Mouse (Mus musculus) forebrain, embryonic 11.5 days (tissue): ENCODE results near the gene Olfr491. TPM values are rescaled to one million over a fixed set of nuclear protein-coding genes. Genes with fewer than 3 reads are reported as not detected.

ENCODE experiments used
- ATAC-seq: fragments of 200-750 bp; cut with Nextera tagmentation; replicated peaks from 2 replicates; pipeline ENCODE4 v1.8.0; 2017; ENCODE audit warnings: moderate TSS enrichment; ENCODE audit not compliant: low FRiP score
- DNase-seq: peaks from one replicate; pipeline ENCODE4 v3.0.0-alpha.2; 2017; ENCODE audit warnings: low spot score
- H3K27ac ChIP-seq: fragments of 300-500 bp; sonication (generic); 2 replicates; pipeline ENCODE4 v1.5.1; 2014; ENCODE audit warnings: low read depth, low read length
- H3K27me3 ChIP-seq: fragments of 300-500 bp; sonication (generic); 2 replicates; pipeline ENCODE4 v1.6.1; 2014; ENCODE audit warnings: mild to moderate bottlenecking, low read length, mixed read lengths; ENCODE audit not compliant: control insufficient read depth, insufficient read depth
- H3K36me3 ChIP-seq: fragments of 300-500 bp; sonication (generic); 2 replicates; pipeline ENCODE4 v1.6.1; 2014; ENCODE audit warnings: mild to moderate bottlenecking, low read length, moderate library complexity, mixed read lengths; ENCODE audit not compliant: control insufficient read depth, insufficient read depth
- H3K4me1 ChIP-seq: fragments of 300-500 bp; sonication (generic); replicated peaks from 2 replicates; pipeline ENCODE4 v1.6.1; 2014; ENCODE audit warnings: low read length, mixed read lengths; ENCODE audit not compliant: control insufficient read depth, insufficient read depth
- H3K4me2 ChIP-seq: fragments of 300-500 bp; sonication (generic); 2 replicates; pipeline ENCODE4 v1.6.1; 2014; ENCODE audit warnings: low read depth, mild to moderate bottlenecking, low read length, moderate library complexity, mixed read lengths; ENCODE audit not compliant: severe bottlenecking
- H3K4me3 ChIP-seq: fragments of 300-500 bp; sonication (generic); 2 replicates; pipeline ENCODE4 v1.5.1; 2014; ENCODE audit warnings: low read depth, low read length
- H3K9ac ChIP-seq: fragments of 300-500 bp; sonication (generic); 2 replicates; pipeline ENCODE4 v1.6.1; 2014; ENCODE audit warnings: low read length
- H3K9me3 ChIP-seq: fragments of 300-500 bp; sonication (generic); 2 replicates; pipeline ENCODE4 v1.6.1; 2016; ENCODE audit warnings: low read length, mixed read lengths; ENCODE audit not compliant: control insufficient read depth
- WGBS: fragments of 180-500 bp; shearing (Covaris S2); extraction: QIAGEN DNeasy Blood & Tissue Kit; methylation state at CpG from one replicate; pipeline ENCODE4 v1.1.7; 2014; 5-methylcytosine and 5-hydroxymethylcytosine counted together
- polyA plus RNA-seq: library from polyadenylated mRNA; unstranded; fragments of >200 nt; fragmentation: Nextera tagmentation; extraction: Ambion mirVana; gene quantifications from 2 replicates; pipeline ENCODE4 v1.2.1, GENCODE M21; 2014

Olfr491 gene
- not detected in 2 replicates for polyA plus RNA-seq

DNA sequence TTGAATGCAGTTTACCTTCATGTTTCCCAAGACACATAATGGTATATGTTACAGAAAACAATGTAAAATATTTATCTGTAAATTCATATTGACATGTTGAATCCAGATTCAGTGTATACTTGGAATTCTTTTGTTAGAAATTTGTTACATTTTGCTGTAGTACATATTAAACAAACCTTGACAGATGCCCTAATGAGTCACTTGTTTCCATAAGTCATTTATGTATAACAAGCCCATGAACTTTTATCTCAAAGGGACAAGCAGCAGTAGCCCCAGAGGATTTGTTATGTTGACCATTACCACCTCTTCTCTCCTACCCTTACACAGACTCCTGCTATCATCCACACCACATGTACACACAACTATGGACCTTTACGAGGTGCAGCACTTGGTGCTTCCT, at the start of gene Olfr491:
Olfr491 (plus strand) TSS at position 301 of the 400 bp plus-strand sequence.
- ATAC-seq (no peak), DNase-seq (no peak)
- Histone ChIP-seq H3K36me3 (no peaks in the 10 kb centered on the region), H3K27ac (no peak within 1 kb of the TSS), H3K9me3 (no peaks in the 10 kb centered on the region), H3K9ac (no peak within 1 kb of the TSS), H3K4me2 (no peak within 1 kb of the TSS), H3K27me3 (no peaks in the 10 kb centered on the region), H3K4me3 (no peak within 1 kb of the TSS), H3K4me1 (no peaks in the 10 kb centered on the region)
- 68% methylated on average over 1 of the region's 1 CpGs for WGBS

DNA sequence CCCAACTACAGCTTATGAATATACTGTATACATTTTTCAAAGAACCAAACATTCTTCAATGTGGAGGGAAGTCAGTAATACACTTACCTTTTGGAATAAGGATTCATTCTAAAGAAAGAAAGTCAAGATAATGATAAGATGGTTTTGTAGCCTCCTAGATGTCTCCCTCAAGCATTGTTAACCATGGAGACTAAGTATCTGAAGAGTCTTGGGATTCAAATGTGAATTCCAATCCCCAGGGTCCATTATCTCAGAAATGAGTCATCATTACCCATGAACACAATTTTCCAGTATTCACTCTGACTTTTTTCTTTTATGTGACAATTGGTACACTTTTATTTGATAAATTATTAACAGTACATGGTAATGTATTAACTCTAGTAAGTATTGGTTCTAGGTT, 24.4 kb upstream of the Olfr491 start, which contains the start of gene Olfr490:
Olfr490 (minus strand) TSS at position 101 of the 400 bp plus-strand sequence.
- ATAC-seq (no peak), DNase-seq (no peak)
- H3K4me2 ChIP-seq = no peak within 1 kb of the TSS
- H3K4me3 ChIP-seq = no peak within 1 kb of the TSS
- H3K27me3 ChIP-seq = no peaks in the 10 kb centered on the region
- H3K27ac ChIP-seq = no peak within 1 kb of the TSS
- H3K4me1 ChIP-seq = no peaks in the 10 kb centered on the region
- H3K36me3 ChIP-seq = no peaks in the 10 kb centered on the region
- no peak within 1 kb of the TSS for H3K9ac ChIP-seq
- no peaks in the 10 kb centered on the region for H3K9me3 ChIP-seq

DNA sequence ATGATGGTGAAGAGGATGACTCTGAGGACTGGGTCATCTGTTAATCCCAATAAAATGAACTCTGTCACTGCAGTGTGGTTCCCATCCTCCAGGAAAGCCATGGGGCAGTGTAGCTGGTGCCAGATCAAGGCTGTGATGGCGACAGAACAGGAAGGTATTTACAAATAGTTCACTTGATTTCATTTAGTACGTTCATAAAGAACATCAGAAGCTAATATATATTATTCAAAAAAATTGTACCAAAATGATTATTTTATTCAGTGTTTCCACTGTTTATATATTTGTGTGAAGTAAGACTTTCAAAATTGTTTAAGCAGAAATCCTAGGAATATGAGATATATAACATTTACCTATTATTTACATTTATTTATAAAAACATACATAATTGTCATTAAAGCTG, 10.3 kb downstream of the Olfr491 start, which contains the start of gene Olfr492:
Olfr492 (minus strand) TSS at position 101 of the 400 bp plus-strand sequence.
- 79% methylated on average over 2 of the region's 2 CpGs for WGBS
- Histone ChIP-seq H3K27ac (no peak within 1 kb of the TSS), H3K9me3 (no peaks in the 10 kb centered on the region), H3K27me3 (no peaks in the 10 kb centered on the region), H3K36me3 (no peaks in the 10 kb centered on the region), H3K9ac (no peak within 1 kb of the TSS), H3K4me1 (no peaks in the 10 kb centered on the region), H3K4me2 (no peak within 1 kb of the TSS), H3K4me3 (no peak within 1 kb of the TSS)
- DNase-seq = no peak
- no peak for ATAC-seq

DNA sequence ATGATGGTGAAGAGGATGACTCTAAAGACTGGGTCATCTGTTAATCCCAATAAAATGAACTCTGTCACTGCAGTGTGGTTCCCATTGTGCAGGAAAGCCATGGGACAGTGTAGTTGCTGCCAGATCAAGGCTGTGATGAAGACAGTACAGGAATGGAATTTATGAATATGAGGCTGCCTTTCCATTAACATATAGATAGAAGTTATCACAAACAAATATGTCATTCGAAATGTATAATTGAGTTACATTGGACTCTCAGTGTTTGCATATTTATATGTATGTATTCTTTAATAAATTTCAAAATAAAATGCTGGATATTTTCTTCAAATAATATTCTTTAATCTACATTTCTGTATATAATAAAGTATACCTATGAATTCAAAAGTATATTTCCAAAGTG, 33.6 kb downstream of the Olfr491 start, which contains the start of gene Olfr493:
Olfr493 (minus strand) TSS at position 101 of the 400 bp plus-strand sequence.
- H3K9me3 ChIP-seq = no peaks in the 10 kb centered on the region
- H3K36me3 ChIP-seq = no peaks in the 10 kb centered on the region
- no peak for DNase-seq
- no peak within 1 kb of the TSS for H3K9ac ChIP-seq
- no peak within 1 kb of the TSS for H3K27ac ChIP-seq
- H3K27me3 ChIP-seq = no peaks in the 10 kb centered on the region
- H3K4me1 ChIP-seq = no peaks in the 10 kb centered on the region
- no peak within 1 kb of the TSS for H3K4me3 ChIP-seq
- WGBS = 74% methylated on average over 1 of the region's 1 CpGs
- H3K4me2 ChIP-seq = no peak within 1 kb of the TSS
- no peak for ATAC-seq

DNA sequence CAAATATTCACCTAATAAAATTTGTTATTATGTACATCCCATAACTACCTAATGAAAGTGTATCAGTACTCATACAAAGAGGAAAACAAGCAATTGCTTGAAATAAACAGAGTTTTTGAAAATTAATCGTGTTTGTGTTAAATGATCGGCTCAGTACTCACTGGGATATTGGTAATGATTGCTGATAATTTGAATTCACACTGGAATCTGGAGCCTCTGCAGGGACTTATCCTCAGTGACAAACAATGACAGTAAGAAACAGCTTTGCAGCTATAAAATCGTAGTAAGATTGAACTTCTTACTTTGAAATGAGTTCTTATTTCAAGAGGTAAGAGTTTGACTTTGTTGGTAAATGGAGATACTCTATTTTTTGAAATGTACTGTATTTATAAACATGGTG, 51.8 kb downstream of the Olfr491 start, which contains the start of gene Olfr494:
Olfr494 (plus strand) TSS at position 301 of the 400 bp plus-strand sequence.
- Histone ChIP-seq H3K9me3 (no peaks in the 10 kb centered on the region), H3K9ac (no peak within 1 kb of the TSS), H3K27me3 (no peaks in the 10 kb centered on the region), H3K4me3 (no peak within 1 kb of the TSS), H3K4me1 (no peaks in the 10 kb centered on the region), H3K4me2 (no peak within 1 kb of the TSS), H3K36me3 (no peaks in the 10 kb centered on the region), H3K27ac (no peak within 1 kb of the TSS)
- ATAC-seq (no peak), DNase-seq (no peak)
- 85% methylated on average over 3 of the region's 3 CpGs for WGBS

Other genes with a start within 250 kb of the Olfr491 start
- gene Olfr480, start 246.1 kb upstream of the Olfr491 start, polyA plus RNA-seq = not detected in 2 replicates
- not detected in 2 replicates for gene Olfr481, start 233.6 kb upstream of the Olfr491 start, polyA plus RNA-seq
- not detected in 2 replicates for gene Olfr482, start 215.9 kb upstream of the Olfr491 start, polyA plus RNA-seq
- gene Olfr483, start 212.6 kb upstream of the Olfr491 start, polyA plus RNA-seq = not detected in 2 replicates
- gene Olfr484, start 186.0 kb upstream of the Olfr491 start, polyA plus RNA-seq = not detected in 2 replicates
- gene Olfr485, start 153.6 kb upstream of the Olfr491 start, polyA plus RNA-seq = not detected in 2 replicates
- not detected in 2 replicates for gene Olfr486, start 140.7 kb upstream of the Olfr491 start, polyA plus RNA-seq
- not detected in 2 replicates for gene Olfr487, start 98.8 kb upstream of the Olfr491 start, polyA plus RNA-seq
- not detected in 2 replicates for gene Olfr488, start 55.1 kb upstream of the Olfr491 start, polyA plus RNA-seq
- not detected in 2 replicates for gene Olfr490, start 24.5 kb upstream of the Olfr491 start, polyA plus RNA-seq
- not detected in 2 replicates for gene Olfr492, start 10.2 kb downstream of the Olfr491 start, polyA plus RNA-seq
- not detected in 2 replicates for gene Olfr493, start 33.5 kb downstream of the Olfr491 start, polyA plus RNA-seq
- gene Olfr494, start 51.9 kb downstream of the Olfr491 start, polyA plus RNA-seq = not detected in 2 replicates
- gene Olfr495, start 79.7 kb downstream of the Olfr491 start, polyA plus RNA-seq = not detected in 2 replicates
- gene Olfr497, start 107.0 kb downstream of the Olfr491 start, polyA plus RNA-seq = not detected in 2 replicates
- not detected in 2 replicates for gene Olfr498, start 151.9 kb downstream of the Olfr491 start, polyA plus RNA-seq
- not detected in 2 replicates for gene Olfr502, start 211.6 kb downstream of the Olfr491 start, polyA plus RNA-seq
- gene Olfr503, start 231.1 kb downstream of the Olfr491 start, polyA plus RNA-seq = not detected in 2 replicates